Mouse (Mus musculus) 3T3-L1 (cell line): ENCODE results near the gene 1700024G13Rik.
"Not testable (repeated sequence)": the region's sequence is repeated elsewhere in the genome, so short reads cannot be mapped to it uniquely, and the experiment has no call there.

ENCODE experiments used
- DNase-seq: peaks from one replicate; pipeline ENCODE4 v3.0.0-alpha.2; 2015; ENCODE audit warnings: low read depth, low spot score

The 1700024G13Rik gene

GRCm38 (mm10) chr14:32388196-32388595 lies at the start of gene 1700024G13Rik:
Gene 1700024G13Rik, minus strand, starts transcription at chr14:32388391.
- no peak for DNase-seq

DNA sequence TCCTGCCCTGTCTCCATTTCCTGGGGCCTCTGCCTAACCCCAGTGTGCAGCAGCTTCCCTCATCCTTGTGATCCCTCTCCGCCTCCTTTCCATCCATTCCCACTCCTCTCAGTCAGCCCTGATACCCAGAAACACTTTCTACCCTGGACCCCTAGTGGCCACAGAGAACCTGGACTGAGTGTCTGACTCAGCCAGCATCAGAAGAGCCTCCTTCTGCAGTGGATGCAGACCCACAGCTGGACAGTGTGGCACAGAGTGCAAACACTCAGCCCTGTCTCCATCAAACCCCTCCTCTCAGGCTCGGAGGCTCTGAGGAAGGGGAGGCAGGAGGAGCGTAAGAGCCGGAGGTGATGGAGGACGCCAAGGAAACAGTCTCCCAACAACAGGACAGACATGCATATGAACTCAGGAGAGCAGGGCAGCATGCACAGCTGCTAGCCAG lies 49.2 kb upstream of the 1700024G13Rik start:
- peak; percentile 24 for DNase-seq

- DNase-seq, result no peak
These were observed 40.9 kb upstream of the 1700024G13Rik start for GRCm38 (mm10) chr14:32429030-32429602.

DNA sequence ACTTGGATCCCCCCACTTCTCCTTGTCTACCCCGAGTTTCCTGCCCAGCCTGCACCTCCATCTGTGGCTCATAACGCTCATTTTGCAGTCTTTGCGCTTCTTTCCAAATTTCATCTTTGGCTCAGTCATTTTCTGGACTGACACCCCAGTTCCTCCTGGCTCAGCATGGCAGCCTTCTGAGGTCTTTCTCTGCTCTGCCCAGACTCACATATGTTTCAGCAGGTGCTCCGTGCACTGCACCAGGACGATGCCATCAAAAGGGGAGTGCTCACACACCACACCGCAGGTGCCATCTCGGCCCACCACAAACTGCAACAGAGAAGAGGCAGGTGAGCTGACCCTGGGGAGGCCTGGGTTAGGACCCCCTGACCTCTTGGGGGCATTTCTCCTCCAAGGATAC lies 35.8 kb upstream of the 1700024G13Rik start:
- no peak for DNase-seq

DNA sequence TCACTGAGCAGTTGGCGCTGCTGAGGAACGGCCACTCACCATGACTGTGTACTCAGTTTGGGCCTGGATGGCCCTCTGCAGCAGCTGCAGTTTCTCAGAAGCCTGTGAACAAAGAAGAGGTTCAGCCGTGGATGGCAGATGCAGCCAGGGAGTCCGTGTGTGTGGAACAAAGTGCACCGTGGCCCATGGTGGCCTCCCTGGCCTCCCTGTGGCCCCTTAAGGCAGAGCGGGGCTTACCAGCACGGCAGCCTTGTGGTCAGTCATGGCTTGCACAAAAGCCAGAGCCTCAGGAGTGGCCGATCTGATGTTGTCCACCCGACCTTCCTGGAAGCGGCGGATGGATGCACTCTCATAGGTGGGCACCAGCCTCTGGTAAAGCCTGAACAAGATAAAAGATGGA lies 30.6 kb upstream of the 1700024G13Rik start:
- no peak for DNase-seq

DNA sequence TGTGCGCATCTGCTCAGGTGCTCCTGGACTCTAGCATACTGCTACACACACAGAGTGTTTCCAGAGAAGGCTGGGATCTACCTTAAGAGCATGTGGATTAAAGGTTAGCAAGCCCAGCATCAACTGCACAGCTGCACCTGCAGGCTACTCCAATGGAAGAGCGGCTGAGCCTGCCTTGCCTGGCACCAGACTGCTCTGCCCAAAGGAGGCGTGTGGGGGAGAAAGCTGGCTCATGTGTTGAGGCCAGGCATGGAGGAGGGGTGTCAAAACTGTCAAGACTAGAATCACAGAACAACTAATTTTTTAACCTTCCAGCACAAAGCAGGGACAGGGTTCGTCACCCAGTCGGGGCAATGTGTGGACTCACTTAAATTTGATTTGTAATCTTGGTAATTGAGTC lies 23.9 kb upstream of the 1700024G13Rik start:
- no peak for DNase-seq

DNA sequence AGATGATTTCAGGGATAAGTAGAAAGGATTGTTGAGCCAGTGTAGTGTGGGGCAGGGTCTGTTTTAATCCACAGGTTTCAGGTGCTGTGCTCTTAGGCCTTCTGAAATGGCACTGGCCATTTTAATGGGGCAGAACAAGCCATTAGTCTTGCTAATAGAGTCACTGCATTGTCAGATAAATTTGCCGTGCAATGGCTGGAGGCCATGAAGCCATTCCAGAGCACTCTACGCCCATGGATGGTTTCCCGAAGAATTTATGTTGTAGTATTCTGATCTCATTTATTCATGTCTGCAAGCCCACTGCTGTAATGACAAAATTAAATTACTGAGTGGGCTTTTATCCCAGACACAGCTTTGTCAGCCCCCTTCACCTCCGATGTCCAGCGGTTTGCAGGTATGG lies 21.9 kb upstream of the 1700024G13Rik start:
- no peak for DNase-seq

GRCm38 (mm10) chr14:32405399-32405798 lies 17.2 kb upstream of the 1700024G13Rik start:
- not testable (repeated sequence) for DNase-seq

DNA sequence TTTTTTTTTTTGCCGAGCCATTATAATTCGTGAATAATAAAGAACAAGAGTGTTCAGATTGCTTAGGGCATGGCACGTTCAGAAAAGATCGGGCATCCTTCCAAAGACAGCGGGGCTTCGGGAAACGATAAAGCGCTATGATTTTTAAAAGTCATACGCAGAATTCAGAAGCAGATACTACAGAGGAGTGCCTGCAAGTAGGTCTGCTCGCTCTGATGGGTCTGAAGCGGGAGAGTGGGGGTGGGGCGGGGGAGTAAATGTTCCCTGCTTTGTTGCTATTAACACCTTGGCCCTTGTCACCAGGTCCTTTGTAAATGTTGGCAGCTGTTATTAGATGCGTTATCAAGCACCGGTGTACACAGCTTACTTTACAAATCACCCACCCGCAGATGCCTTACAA lies 6.6 kb downstream of the 1700024G13Rik start:
- no peak for DNase-seq

DNA sequence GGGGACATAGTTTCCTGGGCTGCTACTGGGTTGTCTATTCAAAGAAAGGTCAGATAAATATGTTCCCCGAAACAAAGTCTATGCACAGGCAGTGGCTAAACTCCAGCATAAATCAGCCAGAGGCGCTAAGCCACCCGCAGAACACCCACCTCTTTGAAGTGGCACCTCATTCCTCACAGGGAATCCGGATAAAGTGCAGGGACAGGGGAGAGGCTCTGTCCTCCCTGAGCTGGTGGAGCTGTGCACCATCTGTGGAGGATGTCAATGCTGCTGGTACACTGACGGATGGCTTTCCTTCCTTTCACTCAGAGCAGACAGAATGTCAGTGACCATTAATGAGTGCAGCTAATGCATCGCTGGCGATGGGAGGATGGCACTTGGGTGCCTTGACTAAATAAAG lies 7.1 kb downstream of the 1700024G13Rik start:
- no peak for DNase-seq

- DNase-seq, result no peak
These were observed 8.1 kb downstream of the 1700024G13Rik start for GRCm38 (mm10) chr14:32380099-32380480.

- no peak for DNase-seq
These were observed 8.6 kb downstream of the 1700024G13Rik start for GRCm38 (mm10) chr14:32379395-32380098.

DNA sequence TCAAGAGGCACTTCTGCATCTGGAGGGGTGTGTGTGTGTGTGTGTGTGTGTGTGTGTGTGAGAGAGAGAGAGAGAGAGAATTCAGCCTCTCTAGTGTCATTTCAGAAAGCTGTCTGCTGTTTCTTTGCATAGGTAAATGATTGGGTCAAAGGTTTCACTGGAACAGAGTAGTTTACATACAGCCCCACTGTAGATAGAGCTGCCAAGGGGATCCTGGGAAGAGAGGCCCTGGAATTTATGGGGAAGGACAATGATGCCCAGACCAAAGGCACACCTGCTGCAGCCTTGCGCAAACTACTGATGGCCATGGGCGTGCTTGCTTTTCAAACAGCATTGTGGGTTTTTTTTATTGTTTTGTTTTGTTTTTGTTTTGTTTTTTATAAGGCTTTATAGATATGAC lies 15.7 kb downstream of the 1700024G13Rik start:
- DNase-seq, result no peak

- peak; percentile 66 for DNase-seq
These were observed 18.4 kb downstream of the 1700024G13Rik start for GRCm38 (mm10) chr14:32369756-32370155.

GRCm38 (mm10) chr14:32364359-32364758 lies 23.8 kb downstream of the 1700024G13Rik start:
- DNase-seq, result no peak

- DNase-seq, result not testable (repeated sequence)
These were observed 36.8 kb downstream of the 1700024G13Rik start for GRCm38 (mm10) chr14:32351181-32351920.

- DNase-seq, result no peak
These were observed 40.9 kb downstream of the 1700024G13Rik start for GRCm38 (mm10) chr14:32347307-32347706.

GRCm38 (mm10) chr14:32344694-32345093 lies 43.5 kb downstream of the 1700024G13Rik start:
- no peak for DNase-seq

DNA sequence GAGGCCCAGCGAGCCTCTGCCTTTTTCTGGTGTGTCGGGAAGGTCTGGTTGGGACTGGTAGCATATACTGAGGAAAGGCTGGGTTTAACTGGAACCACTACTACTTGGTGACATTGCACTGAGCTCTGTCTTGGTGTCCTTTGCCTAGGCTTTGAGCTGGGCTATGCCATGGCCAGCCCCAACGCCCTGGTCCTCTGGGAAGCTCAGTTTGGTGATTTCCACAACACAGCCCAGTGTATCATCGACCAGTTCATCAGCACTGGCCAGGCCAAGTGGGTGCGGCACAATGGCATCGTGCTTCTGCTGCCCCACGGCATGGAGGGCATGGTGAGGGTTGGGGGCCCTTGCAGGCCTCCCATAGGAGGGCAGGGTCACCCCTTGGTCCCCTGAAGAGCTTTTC lies 44.0 kb downstream of the 1700024G13Rik start:
- DNase-seq, result no peak

DNA sequence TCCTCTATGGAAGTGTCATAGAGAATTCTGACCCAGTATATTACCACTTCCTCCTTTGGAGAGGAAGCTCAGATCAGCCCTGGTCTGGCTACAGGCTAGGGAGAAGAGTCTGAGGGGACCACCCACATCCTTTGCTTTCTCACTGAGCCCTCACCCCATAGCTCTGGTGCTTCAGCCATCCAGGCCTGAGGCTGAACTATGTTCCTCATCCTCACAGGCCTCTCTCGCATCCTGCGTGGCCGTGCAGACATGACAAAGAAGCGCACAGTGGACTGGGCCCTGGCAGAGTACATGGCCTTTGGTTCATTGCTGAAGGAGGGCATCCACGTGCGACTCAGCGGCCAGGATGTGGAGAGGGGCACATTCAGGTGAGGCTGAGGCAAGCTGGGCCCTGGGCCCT lies 46.4 kb downstream of the 1700024G13Rik start:
- DNase-seq, result no peak

- DNase-seq, result no peak
These were observed 51.6 kb downstream of the 1700024G13Rik start for GRCm38 (mm10) chr14:32336547-32336946.

- DNase-seq, result no peak
These were observed 52.2 kb downstream of the 1700024G13Rik start for GRCm38 (mm10) chr14:32336021-32336420.
